Mouse (Mus musculus) embryo, embryonic 10 days (tissue): ENCODE results near the gene Gm20403.
"Not testable (repeated sequence)": the region's sequence is repeated elsewhere in the genome, so short reads cannot be mapped to it uniquely, and the experiment has no call there.

Experiments
- DNase-seq: peaks from one replicate; pipeline ENCODE4 v3.0.0-alpha.2; 2015; ENCODE audit warnings: low spot score

Gene Gm20403

DNA sequence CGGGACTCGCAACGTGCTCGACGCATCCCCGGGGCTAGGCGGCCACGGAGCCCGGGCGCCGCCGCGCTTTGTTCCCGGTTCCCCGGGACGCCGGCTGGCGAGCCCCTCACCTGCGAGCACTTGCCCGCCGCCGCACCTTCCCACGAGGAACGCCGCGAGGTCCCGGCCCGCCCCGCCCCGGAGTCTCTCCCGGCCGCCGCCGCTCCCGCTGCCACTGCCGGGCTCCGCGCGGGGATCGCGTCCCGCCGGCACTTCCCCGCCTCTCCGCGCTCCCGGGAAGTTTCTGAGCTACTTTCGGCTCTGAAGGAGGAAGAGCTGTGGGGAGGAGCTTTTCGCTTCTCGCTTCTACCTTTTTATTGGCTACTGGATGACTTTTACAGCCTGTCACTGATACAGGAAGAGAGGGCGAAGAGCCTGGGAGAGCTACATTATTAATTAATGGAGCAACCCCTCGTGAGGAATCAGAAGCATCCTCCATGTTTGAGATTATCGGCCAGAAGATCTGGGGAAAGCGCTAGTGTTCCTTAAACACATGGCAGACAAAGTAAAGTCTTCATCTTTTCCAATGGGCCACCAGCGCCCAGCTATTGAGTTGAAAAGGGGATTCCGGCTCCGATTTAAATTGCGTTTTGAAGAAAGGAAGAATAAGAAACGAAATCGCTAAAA, at the start of gene Gm20403:
Gene Gm20403 (minus strand): TSS at position 478 of the 666 bp plus-strand sequence.
- DNase-seq = peak; percentile 75

DNA sequence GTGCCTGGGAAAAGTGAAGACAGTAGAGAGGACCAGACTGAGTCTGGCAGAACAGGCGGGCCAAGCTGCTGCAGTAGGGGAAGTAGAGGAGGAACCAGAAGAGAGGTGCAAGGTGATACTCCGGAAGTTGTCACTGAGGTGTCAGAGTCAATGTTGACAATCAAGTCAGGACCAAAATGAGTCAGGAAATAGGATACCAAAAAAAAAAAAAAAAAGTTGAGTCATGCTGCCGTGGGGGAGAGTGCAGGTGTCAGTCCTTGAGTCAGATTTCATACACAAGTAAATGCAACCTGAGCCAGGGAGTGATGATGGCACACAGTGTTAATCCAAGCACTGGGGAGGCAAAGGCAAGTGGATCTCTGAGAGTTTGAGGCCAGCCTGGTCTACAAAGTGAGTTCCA, 40.8 kb upstream of the Gm20403 start:
- no peak for DNase-seq

DNA sequence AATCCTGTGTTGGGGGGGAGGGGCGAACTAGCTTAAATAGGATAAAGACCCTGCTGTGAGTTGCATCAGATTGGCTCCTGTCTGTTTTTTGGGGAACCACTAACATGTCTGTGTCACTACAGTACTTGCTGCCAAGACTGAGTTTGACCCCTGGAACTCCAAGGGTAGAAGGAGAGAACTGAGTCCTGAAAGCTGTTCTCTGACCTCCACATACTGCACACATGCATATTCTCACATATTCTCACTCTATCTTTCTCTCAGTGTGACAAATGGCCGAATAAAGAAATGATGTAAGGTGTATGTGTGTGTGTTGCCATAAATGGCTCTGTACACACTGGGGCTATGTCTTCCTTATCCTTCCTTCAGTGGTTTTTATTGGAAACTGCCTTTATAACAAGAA, 37.0 kb upstream of the Gm20403 start:
- DNase-seq = no peak

GRCm38 (mm10) chr12:55019421-55019877, 33.1 kb upstream of the Gm20403 start:
- DNase-seq = no peak

DNA sequence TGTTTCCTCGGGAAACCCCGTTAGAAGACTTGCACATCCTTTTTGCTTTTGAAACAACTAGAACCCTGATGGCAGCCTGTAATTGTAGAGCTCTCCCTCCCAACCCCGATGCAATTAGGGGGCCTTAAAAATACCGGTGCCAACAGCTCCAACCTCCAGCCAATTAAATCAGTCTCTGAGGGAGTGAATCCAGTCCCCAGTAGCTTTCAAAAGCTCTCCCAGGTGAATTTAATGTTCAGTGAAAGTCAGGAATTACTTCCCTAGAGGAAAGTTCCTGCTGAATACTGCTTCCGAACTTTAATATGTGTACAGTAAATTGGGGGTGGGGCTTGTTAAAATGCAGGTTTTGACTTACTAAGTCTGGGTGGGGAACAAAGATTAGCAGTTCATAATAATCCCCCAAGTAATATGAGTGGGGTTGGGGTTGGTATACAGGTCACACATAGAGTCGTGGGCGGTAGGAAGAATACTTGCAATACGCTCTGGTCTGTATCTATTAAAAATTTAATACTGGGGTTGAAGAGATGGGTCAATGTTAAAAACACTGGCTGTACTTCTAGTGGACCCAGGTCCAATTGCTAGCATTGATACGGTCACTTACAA, 30.9 kb upstream of the Gm20403 start:
- no peak for DNase-seq

DNA sequence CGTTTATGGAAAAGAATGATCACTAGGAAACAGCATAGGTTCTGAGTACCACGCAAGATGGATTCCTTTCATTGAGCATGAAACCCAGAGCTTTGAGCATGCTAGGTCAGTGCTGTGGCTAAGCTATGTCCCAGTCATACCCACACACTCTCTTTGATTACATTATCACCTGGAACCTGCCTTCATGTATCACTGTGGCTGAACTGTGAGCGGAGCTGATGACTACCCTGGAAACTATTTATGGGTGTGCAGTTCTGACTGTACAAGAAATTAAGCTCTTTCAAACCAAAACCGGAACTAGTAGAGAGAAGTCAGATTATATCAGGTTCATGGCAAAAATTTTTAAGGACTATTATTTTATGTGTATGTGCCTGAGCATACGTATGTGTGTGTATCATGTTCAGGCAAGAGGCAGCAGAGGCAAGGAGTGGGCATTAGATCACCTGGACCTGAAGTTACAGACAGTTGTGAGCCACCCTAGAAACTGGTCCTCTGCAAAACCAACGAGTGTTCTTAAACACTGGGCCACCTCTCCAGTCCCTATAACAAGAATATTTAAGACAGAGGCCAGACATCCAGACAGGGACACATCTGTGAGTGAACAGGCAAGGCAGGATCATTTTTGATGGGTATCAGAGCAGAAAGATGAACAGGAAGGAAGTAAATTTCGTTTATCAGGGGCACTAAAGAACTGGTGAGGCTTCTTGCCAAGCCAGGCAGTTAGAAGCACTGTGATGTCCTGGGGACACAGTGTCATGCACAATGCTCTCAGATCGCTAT, 30.2 kb upstream of the Gm20403 start:
- no peak for DNase-seq

GRCm38 (mm10) chr12:55015428-55015827, 29.1 kb upstream of the Gm20403 start:
- no peak for DNase-seq

DNA sequence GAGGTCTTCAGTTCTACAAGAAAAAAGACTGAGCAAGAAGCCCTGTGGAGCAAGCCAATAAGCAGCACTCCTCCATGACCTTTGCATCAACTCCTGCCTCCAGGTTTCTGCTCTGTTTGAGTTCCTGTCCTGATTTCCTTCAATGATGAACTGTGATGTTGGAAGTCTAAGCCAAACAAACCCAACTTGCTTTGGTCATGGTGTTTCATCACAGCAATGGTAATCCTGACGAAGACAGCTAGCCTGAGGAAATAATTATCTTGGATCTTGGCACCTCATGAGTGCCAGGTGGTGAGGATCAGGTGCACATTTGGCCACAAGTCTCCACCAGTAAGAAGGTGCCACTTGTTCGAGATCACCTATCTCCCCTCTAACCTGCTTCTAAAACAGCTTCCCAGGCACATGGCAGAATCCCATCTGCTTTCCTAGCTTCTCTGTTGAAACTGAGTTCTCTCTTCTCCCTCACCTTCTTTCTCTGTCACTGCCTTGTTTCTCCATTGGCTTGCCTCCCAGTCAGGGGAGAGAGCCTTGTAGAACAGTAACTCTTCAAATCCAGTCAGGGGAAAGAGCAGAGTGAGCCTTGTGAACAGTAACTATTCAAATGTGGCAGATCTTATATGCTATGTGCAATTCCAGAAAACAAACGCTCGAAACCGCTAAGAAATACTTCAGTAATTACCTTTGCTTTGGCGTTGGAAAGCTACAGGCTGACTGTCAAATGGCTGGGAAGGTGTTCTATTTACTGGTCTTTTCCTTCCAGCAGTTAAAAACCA, 27.5 kb upstream of the Gm20403 start, which contains the start of gene Baz1a:
Gene Baz1a (minus strand): TSS at position 723 of the 773 bp plus-strand sequence.
- no peak for DNase-seq

DNA sequence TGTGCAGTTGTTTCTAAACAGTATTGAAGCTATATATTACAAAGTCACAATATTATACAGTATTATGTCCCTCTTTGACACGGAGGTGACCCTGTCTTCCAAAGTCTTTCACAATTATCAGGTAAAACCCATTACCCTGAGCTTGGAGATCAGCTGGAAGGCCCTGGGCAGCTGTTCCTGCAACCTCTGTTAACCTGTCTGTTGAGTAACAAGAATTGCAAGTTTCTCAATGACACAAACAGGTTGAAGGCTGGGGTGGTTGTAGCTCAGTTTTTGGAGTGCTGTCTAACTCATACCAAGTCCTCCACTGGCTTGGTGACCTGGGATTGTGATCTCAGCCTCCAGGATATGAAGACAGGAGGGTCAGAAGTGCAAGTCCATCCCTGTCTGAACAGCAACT, 26.7 kb upstream of the Gm20403 start:
- no peak for DNase-seq

GRCm38 (mm10) chr12:55007361-55008008, 21.2 kb upstream of the Gm20403 start:
- DNase-seq = no peak

DNA sequence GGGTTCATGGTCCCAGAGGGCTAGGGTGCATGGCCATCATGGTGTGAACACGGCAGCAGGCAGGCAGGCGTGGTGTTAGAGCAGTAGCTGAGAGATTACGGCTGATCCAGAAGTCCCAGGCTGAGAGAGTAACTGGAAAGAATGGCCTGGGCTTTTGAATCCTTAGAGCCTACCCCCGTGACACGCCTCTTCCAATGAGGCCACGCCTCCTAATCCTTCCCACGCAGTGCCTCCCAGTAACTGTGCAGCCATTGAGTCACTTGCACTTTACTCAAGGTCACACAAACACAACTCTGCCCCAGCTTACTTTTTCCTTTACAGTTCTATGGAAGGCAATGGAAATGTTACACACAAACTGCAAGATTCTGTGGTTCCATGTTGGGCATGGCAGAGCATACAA, 19.7 kb upstream of the Gm20403 start:
- no peak for DNase-seq

DNA sequence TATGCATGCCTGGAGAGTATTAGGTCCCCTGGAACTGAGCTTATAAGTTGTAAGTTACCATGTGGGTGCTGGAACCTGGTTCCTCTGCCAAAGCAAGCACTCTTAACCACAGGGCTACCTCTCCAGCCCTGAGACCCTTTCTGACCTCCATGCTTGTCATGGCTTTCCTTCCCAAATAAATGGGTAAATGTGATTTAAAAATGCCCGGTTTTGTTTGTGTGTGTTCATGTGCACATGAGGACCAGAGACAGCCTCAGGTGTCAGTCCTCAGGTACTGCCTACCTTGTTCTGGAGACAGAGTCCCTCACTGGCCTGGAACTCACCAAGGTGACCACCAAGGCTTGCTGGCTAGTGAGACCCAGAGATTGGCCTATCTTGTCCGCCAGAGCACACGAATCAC, 18.1 kb upstream of the Gm20403 start:
- no peak for DNase-seq

DNA sequence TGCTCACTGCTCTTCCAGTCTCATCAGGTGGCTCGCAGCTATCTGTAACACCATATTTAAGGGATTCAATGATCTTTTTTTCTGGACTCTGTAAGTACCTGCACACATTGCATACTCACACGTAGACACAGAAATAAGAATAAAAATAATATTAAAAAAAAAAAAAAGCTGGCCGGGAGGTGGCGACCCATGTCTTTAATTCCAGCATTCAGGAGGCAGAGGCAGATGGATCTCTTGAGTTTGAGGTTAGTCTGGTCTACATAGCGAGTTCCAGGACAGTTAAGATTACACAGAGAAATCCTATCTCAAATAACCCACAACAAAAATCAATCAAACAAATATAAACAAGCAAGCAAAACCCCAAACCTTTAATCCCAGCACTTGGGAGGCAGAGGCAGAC, 17.5 kb upstream of the Gm20403 start:
- DNase-seq = no peak

- not testable (repeated sequence) for DNase-seq
Measured at GRCm38 (mm10) chr12:55002532-55002931, 16.2 kb upstream of the Gm20403 start.

DNA sequence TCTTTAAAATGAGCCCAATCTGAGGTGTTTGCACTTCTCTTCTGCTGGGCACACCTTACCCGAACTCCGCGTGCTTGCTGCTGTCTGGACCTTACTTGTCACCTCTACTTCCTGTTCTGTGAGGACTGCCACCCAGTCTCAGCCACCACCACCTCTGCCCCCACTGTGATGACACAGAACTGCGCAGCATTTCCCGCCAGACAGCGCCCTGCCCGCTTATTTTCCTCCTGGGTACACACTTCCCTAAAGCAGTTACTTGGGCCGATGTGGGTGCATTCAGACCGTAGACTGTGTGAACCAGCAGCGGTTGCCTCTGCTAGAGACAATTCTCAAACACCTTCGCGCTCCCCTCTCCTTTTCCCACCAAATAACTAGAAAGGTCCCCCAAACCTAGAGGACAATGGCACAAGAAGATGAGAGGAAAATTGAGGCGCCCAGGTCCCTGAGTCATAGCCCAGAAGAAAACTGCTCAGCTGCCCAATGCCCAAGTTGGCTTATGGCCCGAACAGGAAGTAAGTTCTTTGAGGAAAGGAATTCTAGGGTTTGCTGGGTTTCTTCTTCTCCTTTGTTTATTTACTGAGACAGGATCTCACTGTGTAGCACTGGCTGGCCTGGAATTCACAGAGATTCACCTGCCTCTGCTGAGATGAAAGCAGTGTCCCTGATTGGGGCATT, 12.8 kb upstream of the Gm20403 start:
- DNase-seq = no peak

- DNase-seq = no peak
Measured at GRCm38 (mm10) chr12:54998411-54998810, 12.1 kb upstream of the Gm20403 start.

- DNase-seq = no peak
Measured at GRCm38 (mm10) chr12:54996979-54997474, 10.7 kb upstream of the Gm20403 start.

- no peak for DNase-seq
Measured at GRCm38 (mm10) chr12:54995965-54996364, 9.6 kb upstream of the Gm20403 start.

DNA sequence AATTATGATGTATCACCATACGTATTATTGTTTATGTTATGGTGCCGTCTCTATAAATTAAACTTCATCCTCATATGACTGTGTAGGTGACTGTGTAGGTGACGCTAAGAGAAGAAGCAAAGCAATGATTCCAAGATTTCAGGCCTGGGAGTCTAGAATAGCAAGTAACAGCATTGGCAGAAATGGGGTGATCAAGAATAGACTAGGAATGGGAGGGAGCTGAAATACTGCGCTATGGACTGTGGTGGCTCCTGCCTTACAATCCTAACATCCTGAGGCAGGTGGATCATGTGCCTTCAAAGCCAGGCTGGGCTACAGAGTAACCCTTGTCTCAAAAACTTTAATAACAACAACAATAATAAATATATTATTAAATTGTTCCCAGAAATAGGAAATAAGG, 8.1 kb upstream of the Gm20403 start:
- DNase-seq = no peak

- DNase-seq = no peak
Measured at GRCm38 (mm10) chr12:54994068-54994386, 7.7 kb upstream of the Gm20403 start.
